In the genomic region with DNA sequence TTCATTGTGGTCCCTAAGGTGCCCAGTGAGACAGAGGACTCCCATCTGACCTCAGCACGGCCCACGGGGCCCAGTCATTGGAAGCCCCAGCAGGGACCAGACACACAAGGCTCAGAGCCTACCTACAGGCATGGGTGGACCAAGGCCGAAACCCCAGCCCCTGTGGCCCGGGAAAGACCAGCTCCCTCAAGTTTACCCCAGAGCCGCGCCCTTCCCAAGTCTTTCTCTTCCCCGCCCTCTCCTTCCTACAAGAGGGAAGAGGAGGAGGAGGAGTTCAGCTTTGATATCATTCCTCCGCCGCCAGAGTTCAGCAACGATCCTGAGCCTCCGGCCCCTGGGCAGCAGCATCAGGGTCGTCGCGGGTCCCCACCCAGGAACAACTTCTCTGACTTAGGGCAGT, we compare ENCODE assay signal across 10 mouse cellular contexts. TPM values are rescaled to one million over a fixed set of nuclear protein-coding genes. Genes with fewer than 3 reads are reported as not detected.
DNase-seq lines count a peak whose midpoint lies in the region; ATAC-seq and TF ChIP-seq lines count a peak whose summit lies in the region.
"Had no signal": no experiment of that assay in that cellular context is flagged by ENCODE, and none has a peak within 500 bp of the region (broad histone marks: within the 10 kb centered on the region; RNA-seq: fewer than 3 reads in every experiment).

No protein-coding gene starts in this region.

- ATAC-seq in kidney, postnatal 0 days (replicated peaks; ENCODE audit: low FRiP score, low read depth), result no peak
- ATAC-seq in forebrain, embryonic 11.5 days (replicated peaks; ENCODE audit: low FRiP score), result no peak
- ATAC-seq in neural tube, embryonic 13.5 days (ENCODE audit: low read depth), result no peak
- no peak for ATAC-seq in erythroid progenitor cell, adult 5-6 weeks (replicated peaks; ENCODE audit: low FRiP score, poor library complexity, severe bottlenecking)

- TF ChIP-seq CTCF in kidney, postnatal 0 days (IDR thresholded peaks at IDR 0.05; ENCODE audit: low read depth), result no peak

- H3K9me3 ChIP-seq in kidney, postnatal 0 days (replicated peaks; ENCODE audit: low read length), result no peaks in the 10 kb centered on the region
- no peaks in the 10 kb centered on the region; the same call in 1 of the 2 replicates for H3K9me3 ChIP-seq in forebrain, embryonic 11.5 days (ENCODE audit: control insufficient read depth, low read length)
- H3K9me3 ChIP-seq in limb, embryonic 10.5 days (replicated peaks), result no peaks in the 10 kb centered on the region
- no peaks in the 10 kb centered on the region for H3K9me3 ChIP-seq in neural tube, embryonic 13.5 days

- DNase-seq in kidney, postnatal 0 days (ENCODE audit: low spot score), result no peak
- no peak for DNase-seq in kidney, adult 11 months
- peak; percentile 56 for DNase-seq in forebrain, embryonic 11.5 days (ENCODE audit: low spot score)
- DNase-seq in limb, embryonic 10.5 days (ENCODE audit: low spot score), result no peak
- DNase-seq in thymus, postnatal 25 days, result no peak
- no peak for DNase-seq in adrenal gland, adult 18-20 months (ENCODE audit: low spot score in 2 of 2)
- DNase-seq: gastrocnemius, postnatal 25 days had no signal

- peak overlapping the region; percentile 23 for H3K4me3 ChIP-seq in kidney, postnatal 0 days (replicated peaks; ENCODE audit: low read depth, low read length)
- peak overlapping the region; percentile 8; the same call in 1 of the 2 replicates for H3K4me3 ChIP-seq in forebrain, embryonic 11.5 days (ENCODE audit: low read depth, low read length)
- H3K4me3 ChIP-seq in limb, embryonic 10.5 days, result peak overlapping the region; percentile 41
- peak overlapping the region; percentile 14 for H3K4me3 ChIP-seq in neural tube, embryonic 13.5 days

- 0 out of 2 replicates have a peak overlapping the region, but pooled peaks have one; percentile 40 for H3K9ac ChIP-seq in kidney, postnatal 0 days (ENCODE audit: low read depth, low read length)
- peak overlapping the region; percentile 9; the same call in 1 of the 2 replicates for H3K9ac ChIP-seq in forebrain, embryonic 11.5 days (ENCODE audit: low read length)
- no peak overlapping the region for H3K9ac ChIP-seq in neural tube, embryonic 13.5 days

- no peak overlapping the region for H3K27ac ChIP-seq in kidney, postnatal 0 days
- H3K27ac ChIP-seq in forebrain, embryonic 11.5 days (ENCODE audit: low read depth, low read length), result no peak overlapping the region
- peak overlapping the region; percentile 62; the same call in 1 of the 2 replicates for H3K27ac ChIP-seq in limb, embryonic 10.5 days
- no peak overlapping the region for H3K27ac ChIP-seq in neural tube, embryonic 13.5 days (replicated peaks)

- H3K27me3 ChIP-seq in kidney, postnatal 0 days (ENCODE audit: insufficient read depth, low read length), result no peaks in the 10 kb centered on the region
- H3K27me3 ChIP-seq in forebrain, embryonic 11.5 days (ENCODE audit: control insufficient read depth, insufficient read depth, low read length), result peaks cover 26% of the 10 kb centered on the region
- H3K27me3 ChIP-seq in limb, embryonic 10.5 days (ENCODE audit: low read depth, poor library complexity, severe bottlenecking), result peaks cover 93% of the 10 kb centered on the region
- H3K27me3 ChIP-seq in neural tube, embryonic 13.5 days, result peaks cover 57% of the 10 kb centered on the region

- WGBS in kidney, postnatal 0 days, result 30% methylated on average over 11 of the region's 14 CpGs
- 18% methylated on average over 14 of the region's 14 CpGs for WGBS in forebrain, embryonic 11.5 days
- WGBS in limb, embryonic 10.5 days, result 14% methylated on average over 14 of the region's 14 CpGs
- 16% methylated on average over 14 of the region's 14 CpGs for WGBS in neural tube, embryonic 13.5 days

- H3K4me2 ChIP-seq in kidney, postnatal 0 days (ENCODE audit: low read length), result peak overlapping the region; percentile 51
- H3K4me2 ChIP-seq in forebrain, embryonic 11.5 days (ENCODE audit: low read depth, low read length, severe bottlenecking), result peak overlapping the region; percentile 34; the same call in 1 of the 2 replicates
- peak overlapping the region; percentile 35 for H3K4me2 ChIP-seq in neural tube, embryonic 13.5 days

- H3K4me1 ChIP-seq in kidney, postnatal 0 days (replicated peaks; ENCODE audit: insufficient read depth, low read length), result peaks cover 12% of the 10 kb centered on the region
- no peaks in the 10 kb centered on the region for H3K4me1 ChIP-seq in forebrain, embryonic 11.5 days (replicated peaks; ENCODE audit: control insufficient read depth, insufficient read depth, low read length)
- peaks cover 43% of the 10 kb centered on the region for H3K4me1 ChIP-seq in limb, embryonic 10.5 days
- H3K4me1 ChIP-seq in neural tube, embryonic 13.5 days (replicated peaks), result peaks cover 19% of the 10 kb centered on the region

- H3K36me3 ChIP-seq in kidney, postnatal 0 days (ENCODE audit: insufficient read depth, low read length), result no peaks in the 10 kb centered on the region
- H3K36me3 ChIP-seq in forebrain, embryonic 11.5 days (ENCODE audit: control insufficient read depth, insufficient read depth, low read length), result no peaks in the 10 kb centered on the region
- H3K36me3 ChIP-seq in limb, embryonic 10.5 days, result peaks cover 3% of the 10 kb centered on the region; the same call in 1 of the 2 replicates
- H3K36me3 ChIP-seq in neural tube, embryonic 13.5 days, result no peaks in the 10 kb centered on the region

RNA-seq across cellular contexts. Expression of gene 1700001C19Rik, which starts 30.9 kb away (rescaled TPM):
- polyA plus RNA-seq in kidney, postnatal 0 days (2015; fragmentation: Nextera tagmentation; extraction: Ambion mirVana), result 0.45 and 0.47 TPM in 2 replicates
- polyA plus RNA-seq in forebrain, embryonic 11.5 days (2014; fragmentation: Nextera tagmentation; extraction: Ambion mirVana), result 0.40 TPM in 1 of 2 replicates, not detected in the other
- polyA plus RNA-seq in limb, embryonic 10.5 days (2016; fragmentation: Nextera tagmentation; extraction: Ambion mirVana), result 0.24 and 0.31 TPM in 2 replicates
- 0.66 TPM in 1 of 2 replicates, not detected in the other for polyA plus RNA-seq in neural tube, embryonic 13.5 days (2015; fragmentation: Nextera tagmentation; extraction: Ambion mirVana)
- not detected for total RNA-seq in adrenal gland, adult 18-20 months (2021)
- not detected in 2 replicates for total RNA-seq in erythroid progenitor cell, adult 5-6 weeks (2015; ENCODE audit: low replicate concordance)
- not detected in 2 replicates for total RNA-seq in erythroid progenitor cell, adult 5-6 weeks (2017; ENCODE audit: low replicate concordance)
- total RNA-seq: gastrocnemius, postnatal 25 days; left cerebral cortex, adult 8-10 months had no signal

RNA-seq across cellular contexts. Expression of gene AI661453, which starts 31.6 kb away (rescaled TPM):
- 2.2 and 2.4 TPM in 2 replicates for polyA plus RNA-seq in kidney, postnatal 0 days (2015; fragmentation: Nextera tagmentation; extraction: Ambion mirVana)
- polyA plus RNA-seq in forebrain, embryonic 11.5 days (2014; fragmentation: Nextera tagmentation; extraction: Ambion mirVana), result 0.27 and 0.31 TPM in 2 replicates
- 0.23 and 0.33 TPM in 2 replicates for polyA plus RNA-seq in limb, embryonic 10.5 days (2016; fragmentation: Nextera tagmentation; extraction: Ambion mirVana)
- 0.20 and 0.39 TPM in 2 replicates for polyA plus RNA-seq in neural tube, embryonic 13.5 days (2015; fragmentation: Nextera tagmentation; extraction: Ambion mirVana)
- total RNA-seq in adrenal gland, adult 18-20 months (2021), result under 1 TPM; 0.66 to 0.77 TPM
- 1.4 TPM in 1 of 2 replicates, not detected in the other for total RNA-seq in erythroid progenitor cell, adult 5-6 weeks (2015; ENCODE audit: low replicate concordance)
- total RNA-seq in erythroid progenitor cell, adult 5-6 weeks (2017; ENCODE audit: low replicate concordance), result not detected in 2 replicates

RNA-seq across cellular contexts. Expression of gene Taf8, which starts 34.0 kb away (rescaled TPM):
- 21.4 and 24.9 TPM in 2 replicates for polyA plus RNA-seq in kidney, postnatal 0 days (2015; fragmentation: Nextera tagmentation; extraction: Ambion mirVana)
- 29.6 and 32.2 TPM in 2 replicates for polyA plus RNA-seq in forebrain, embryonic 11.5 days (2014; fragmentation: Nextera tagmentation; extraction: Ambion mirVana)
- 32.1 and 36.8 TPM in 2 replicates for polyA plus RNA-seq in limb, embryonic 10.5 days (2016; fragmentation: Nextera tagmentation; extraction: Ambion mirVana)
- 23.2 and 26.6 TPM in 2 replicates for polyA plus RNA-seq in neural tube, embryonic 13.5 days (2015; fragmentation: Nextera tagmentation; extraction: Ambion mirVana)
- 10 to 100 TPM; 16.4 to 19.9 TPM for total RNA-seq in adrenal gland, adult 18-20 months (2021)
- 35.6 and 71.4 TPM in 2 replicates for total RNA-seq in erythroid progenitor cell, adult 5-6 weeks (2015; ENCODE audit: low replicate concordance)
- total RNA-seq in erythroid progenitor cell, adult 5-6 weeks (2017; ENCODE audit: low replicate concordance), result 54.4 and 71.9 TPM in 2 replicates

RNA-seq across cellular contexts. Expression of gene Ccnd3, which starts 36.8 kb away (rescaled TPM):
- polyA plus RNA-seq in kidney, postnatal 0 days (2015; fragmentation: Nextera tagmentation; extraction: Ambion mirVana), result 199 and 202 TPM in 2 replicates
- 253 and 286 TPM in 2 replicates for polyA plus RNA-seq in forebrain, embryonic 11.5 days (2014; fragmentation: Nextera tagmentation; extraction: Ambion mirVana)
- 405 and 413 TPM in 2 replicates for polyA plus RNA-seq in limb, embryonic 10.5 days (2016; fragmentation: Nextera tagmentation; extraction: Ambion mirVana)
- 78.5 and 86.5 TPM in 2 replicates for polyA plus RNA-seq in neural tube, embryonic 13.5 days (2015; fragmentation: Nextera tagmentation; extraction: Ambion mirVana)
- total RNA-seq in adrenal gland, adult 18-20 months (2021), result 100 to 1,000 TPM; 328 to 506 TPM
- total RNA-seq in erythroid progenitor cell, adult 5-6 weeks (2015; ENCODE audit: low replicate concordance), result 360 and 366 TPM in 2 replicates
- total RNA-seq in erythroid progenitor cell, adult 5-6 weeks (2017; ENCODE audit: low replicate concordance), result 181 and 222 TPM in 2 replicates
